Mouse (Mus musculus) left cerebral cortex, adult 18-20 months (tissue): ENCODE measurements around the gene Slc5a11. TPM values are rescaled to one million over a fixed set of nuclear protein-coding genes. Genes with fewer than 3 reads are reported as not detected.

Experiments
- DNase-seq, 2 experiments: peaks; one replicate each; pipeline ENCODE4 v3.0.0; 2021 to 2022; ENCODE audit warnings: low spot score in 2 of 2, mixed read lengths in 1 of 2
- long read RNA-seq, 2 experiments: library from polyadenylated mRNA; stranded (forward); transcript quantifications; one replicate each; pipeline ENCODE4 v2.0.0; 2021
- total RNA-seq, 2 experiments: library from RNA; stranded (reverse); gene quantifications; 2 replicates each; pipeline ENCODE4 v1.2.3; 2021

The Slc5a11 gene
- total RNA-seq, result under 1 TPM; 0.26 to 0.47 TPM
- long read RNA-seq, experiment 1, result 0 reads
- long read RNA-seq, experiment 2, result 0 reads

GRCm38 (mm10) chr7:123214365-123215075, at the start of gene Slc5a11:
Gene Slc5a11 (plus strand): TSS chr7:123214780.
- no peak for DNase-seq

DNA sequence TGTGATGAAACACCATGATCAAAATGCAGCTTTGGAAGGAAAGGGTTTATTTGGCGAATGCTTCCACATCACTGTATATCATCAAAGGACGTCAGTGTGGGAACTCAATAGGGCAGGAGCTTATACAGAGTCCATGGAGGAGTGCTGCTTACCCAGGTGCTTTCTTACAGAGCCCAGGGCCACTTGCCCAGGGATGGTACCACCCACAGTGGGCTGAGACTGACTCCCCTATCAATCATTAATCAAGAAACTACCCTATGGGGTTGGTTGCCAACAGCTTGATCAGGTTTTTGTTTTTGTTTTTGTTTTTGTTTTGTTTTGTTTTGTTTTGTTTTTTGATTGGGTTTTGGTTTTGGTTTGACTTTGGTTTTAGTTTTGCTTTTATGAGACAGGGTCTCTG, 47.1 kb upstream of the Slc5a11 start:
- DNase-seq, result no peak

DNA sequence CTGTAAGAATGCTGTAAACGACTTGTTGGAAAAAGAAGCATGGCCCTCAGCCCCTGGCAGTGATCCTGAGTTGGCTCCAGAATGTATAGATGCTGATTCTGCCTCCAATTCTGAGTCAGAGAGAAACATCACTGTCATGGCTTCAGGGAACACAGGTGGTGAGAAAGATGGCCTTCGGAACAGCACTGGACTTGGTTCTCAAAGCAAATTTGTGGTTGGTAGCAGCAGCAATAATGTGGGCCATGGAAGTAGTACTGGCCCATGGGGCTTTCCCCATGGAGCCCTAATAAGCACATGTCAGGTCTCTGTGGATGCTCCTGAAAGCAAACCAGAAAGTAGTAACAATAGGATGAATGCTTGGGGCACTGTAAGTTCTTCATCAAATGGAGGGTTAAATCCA, 45.0 kb upstream of the Slc5a11 start:
- DNase-seq, result no peak

DNA sequence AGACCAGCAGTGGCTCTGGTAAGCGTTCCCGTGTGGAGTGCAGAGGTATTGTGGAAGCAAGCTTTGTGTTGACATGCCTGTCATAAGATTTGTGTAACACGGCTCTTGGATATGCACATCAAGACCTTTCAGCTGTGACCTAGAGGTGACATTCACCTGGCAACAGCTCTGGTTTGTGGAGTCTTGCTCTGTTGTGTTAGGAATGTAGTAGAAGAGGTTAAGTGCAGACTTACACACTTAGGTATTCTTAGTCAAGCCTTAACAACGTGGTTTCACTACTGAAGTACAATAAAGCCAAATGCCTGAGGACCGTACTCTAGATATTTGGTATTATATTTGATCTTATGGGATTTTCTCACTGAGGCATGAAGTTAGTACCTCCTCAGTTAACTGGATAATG, 42.5 kb upstream of the Slc5a11 start:
- no peak for DNase-seq

GRCm38 (mm10) chr7:123177215-123177614, 37.4 kb upstream of the Slc5a11 start:
- DNase-seq, result no peak

DNA sequence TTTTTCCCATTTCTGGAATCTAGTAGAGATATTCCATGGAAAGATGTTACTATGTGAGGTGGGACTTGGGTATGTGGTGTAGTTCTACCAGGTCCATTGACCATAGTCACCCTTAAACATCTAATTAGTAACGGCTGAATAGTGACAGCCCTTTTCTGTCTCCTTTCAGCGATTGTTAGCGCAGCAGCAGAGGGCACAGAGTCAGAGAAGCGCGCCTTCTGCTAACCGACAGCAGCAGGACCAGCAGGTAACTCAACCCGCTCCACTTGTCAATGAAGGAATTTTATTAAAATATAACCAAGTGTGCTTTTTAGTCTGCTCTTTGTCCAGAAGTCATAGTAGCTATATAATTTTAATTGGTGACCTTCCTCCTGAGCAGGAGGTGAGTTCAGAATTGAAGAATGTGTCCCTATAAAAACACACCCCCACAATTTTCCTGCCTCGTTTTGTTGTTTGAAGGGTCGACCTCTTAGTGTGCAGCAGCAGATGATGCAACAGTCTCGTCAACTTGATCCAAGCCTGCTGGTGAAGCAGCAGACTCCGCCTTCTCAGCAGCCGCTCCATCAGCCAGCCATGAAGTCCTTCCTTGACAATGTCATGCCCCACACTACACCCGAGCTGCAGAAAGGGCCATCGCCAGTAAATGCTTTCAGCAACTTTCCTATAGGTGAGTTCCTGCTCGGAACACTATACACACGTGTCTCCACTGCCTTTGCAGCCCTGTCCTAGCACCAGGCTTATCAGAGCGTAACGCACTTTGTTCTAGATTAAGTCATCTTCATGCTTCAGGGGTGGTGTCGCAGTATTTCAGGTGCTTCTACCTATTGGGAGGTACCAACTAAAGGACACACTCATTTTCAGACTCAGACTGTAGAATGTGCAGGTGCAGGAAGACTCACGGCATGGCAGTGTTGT, 32.5 kb upstream of the Slc5a11 start:
- no peak for DNase-seq

- DNase-seq, result no peak
Measured at GRCm38 (mm10) chr7:123184891-123185290, 29.7 kb upstream of the Slc5a11 start.

GRCm38 (mm10) chr7:123186463-123186862, 28.1 kb upstream of the Slc5a11 start:
- DNase-seq, result no peak

DNA sequence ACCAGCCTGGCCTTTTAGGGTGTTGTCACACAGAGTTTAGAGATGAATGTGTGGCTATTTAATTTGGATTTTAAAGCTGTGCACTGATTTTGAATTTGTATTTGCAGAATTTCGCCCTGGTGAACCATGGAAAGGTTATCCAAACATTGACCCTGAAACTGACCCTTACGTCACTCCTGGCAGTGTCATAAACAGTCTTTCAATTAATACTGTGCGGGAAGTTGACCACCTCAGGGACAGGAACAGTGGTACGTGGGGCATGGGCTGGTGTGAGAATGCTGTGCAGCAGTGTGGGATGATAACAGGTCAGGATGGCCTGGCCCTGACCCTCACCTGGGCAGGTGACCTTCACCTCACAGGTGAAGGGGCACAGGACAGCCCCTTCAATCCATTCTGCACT, 27.3 kb upstream of the Slc5a11 start:
- DNase-seq, result no peak

DNA sequence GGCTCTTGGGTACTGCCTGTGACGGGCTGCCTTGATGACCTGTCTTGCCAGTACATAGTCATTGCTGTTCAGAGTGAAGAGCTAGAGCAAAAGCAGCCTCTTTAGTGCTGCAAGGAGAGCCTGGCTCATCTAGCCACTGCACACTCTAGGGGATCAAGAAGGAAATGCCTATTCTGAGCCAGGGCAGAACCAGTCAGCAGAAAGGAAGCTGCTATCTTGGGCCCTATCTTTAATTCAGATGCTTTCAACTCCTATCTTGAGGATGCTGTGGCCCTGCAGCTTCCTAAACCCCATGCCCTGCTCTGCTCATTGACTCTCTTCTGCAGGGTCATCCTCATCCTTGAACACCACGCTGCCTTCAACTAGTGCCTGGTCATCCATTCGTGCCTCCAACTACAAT, 26.1 kb upstream of the Slc5a11 start:
- no peak for DNase-seq

DNA sequence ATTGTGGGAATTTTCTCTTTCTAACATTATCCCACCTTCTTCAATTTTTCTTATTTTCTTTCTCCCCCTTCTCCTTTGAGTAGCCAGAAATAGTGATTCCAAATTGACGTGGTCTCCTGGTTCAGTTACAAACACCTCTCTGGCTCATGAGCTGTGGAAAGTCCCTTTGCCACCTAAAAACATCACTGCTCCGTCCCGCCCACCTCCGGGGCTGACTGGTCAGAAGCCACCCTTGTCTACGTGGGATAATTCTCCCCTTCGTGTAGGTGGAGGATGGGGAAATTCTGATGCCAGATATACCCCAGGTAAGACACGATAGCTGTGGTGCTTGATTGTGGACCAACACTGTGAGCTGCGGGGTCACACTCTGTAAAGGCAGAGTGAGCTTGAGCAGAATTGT, 24.8 kb upstream of the Slc5a11 start:
- DNase-seq, result no peak

DNA sequence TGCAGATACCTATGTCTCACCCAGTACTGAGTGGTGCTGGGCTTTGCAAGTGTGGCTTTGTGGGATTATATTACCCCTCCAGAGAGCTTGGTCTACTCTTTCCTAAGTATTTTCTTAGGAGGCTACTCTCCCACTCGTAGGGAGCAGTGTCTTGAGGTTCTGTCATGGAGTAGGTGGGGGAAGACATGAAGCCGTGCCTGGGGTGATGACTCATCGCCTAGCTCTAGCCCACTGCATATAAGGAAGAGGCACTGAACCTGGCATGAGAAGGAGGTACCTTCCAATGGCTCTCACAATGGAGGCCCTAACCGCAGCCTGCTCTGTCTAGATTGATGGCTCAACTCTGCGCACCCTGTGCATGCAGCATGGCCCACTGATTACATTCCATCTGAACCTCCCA, 22.8 kb upstream of the Slc5a11 start:
- DNase-seq, result peak in 1 of 2 experiments; percentile 15

- no peak for DNase-seq
Measured at GRCm38 (mm10) chr7:123193201-123193600, 21.4 kb upstream of the Slc5a11 start.

DNA sequence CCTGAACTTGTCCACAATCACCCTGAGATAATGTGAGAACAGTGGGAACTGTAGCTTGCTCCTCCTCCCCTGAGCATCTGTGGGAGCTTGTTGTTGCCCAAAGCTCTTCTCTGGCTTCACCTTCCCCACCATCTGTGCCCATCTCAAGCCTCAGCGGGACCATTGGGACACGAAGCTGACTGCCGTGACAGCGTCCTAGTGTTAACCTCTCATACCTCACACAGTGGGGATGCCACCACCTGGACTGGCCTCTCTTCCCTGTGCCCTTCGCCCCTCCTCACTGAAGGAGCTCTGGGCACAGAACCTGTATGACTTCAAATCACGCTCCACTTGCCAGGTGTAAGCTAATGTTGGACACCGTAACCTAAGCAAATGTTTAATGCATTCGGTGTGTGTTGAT, 19.9 kb upstream of the Slc5a11 start:
- no peak for DNase-seq

DNA sequence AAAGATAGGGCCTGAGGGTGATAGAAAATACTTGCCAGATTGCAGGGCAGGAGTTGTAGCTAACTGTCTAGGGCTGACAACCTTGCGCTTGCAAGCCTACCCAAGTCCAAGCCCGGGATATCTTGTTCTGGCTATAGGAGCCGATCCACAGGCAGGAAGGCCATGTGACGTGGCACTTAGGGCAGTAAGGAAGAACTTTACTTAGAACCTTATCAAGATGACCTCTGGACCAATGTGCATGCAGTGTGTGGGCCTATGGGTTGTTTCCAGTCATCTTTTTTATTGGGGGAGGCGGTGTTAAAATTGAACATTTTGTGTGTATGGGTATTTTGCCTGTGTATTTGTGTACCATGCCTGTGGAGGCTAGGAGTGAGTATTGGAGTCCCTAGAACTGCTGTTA, 18.1 kb upstream of the Slc5a11 start:
- DNase-seq, result no peak

- DNase-seq, result no peak
Measured at GRCm38 (mm10) chr7:123198695-123199094, 15.9 kb upstream of the Slc5a11 start.

GRCm38 (mm10) chr7:123199151-123199550, 15.4 kb upstream of the Slc5a11 start:
- DNase-seq, result no peak

- no peak for DNase-seq
Measured at GRCm38 (mm10) chr7:123199656-123200206, 14.8 kb upstream of the Slc5a11 start.

- no peak for DNase-seq
Measured at GRCm38 (mm10) chr7:123200722-123201121, 13.9 kb upstream of the Slc5a11 start.

DNA sequence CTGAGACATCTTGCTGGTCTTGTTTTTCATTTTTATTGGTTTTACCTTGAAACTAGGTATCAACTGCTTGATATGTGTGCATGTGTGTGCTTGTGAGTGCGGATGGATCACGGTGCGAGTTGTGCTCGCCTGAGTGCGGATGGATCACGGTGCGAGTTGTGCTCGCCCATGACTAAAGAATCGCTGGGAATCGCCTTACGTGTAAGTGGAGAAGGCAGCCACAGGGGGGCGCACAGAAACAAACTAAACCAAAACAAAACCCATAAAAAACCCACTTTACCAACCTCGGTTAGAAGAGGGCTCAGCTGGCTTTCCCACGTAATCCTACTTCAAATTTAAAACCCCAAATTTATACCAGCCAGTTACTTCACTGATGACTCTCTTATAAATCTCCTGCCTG, 9.3 kb upstream of the Slc5a11 start:
- peak; percentile 75 to 76 for DNase-seq

- DNase-seq, result no peak
Measured at GRCm38 (mm10) chr7:123207561-123207960, 7.0 kb upstream of the Slc5a11 start.

GRCm38 (mm10) chr7:123209864-123210263, 4.7 kb upstream of the Slc5a11 start:
- no peak for DNase-seq
